Mouse (Mus musculus) stomach, postnatal 0 days (tissue): Measurements from ENCODE around the gene Krt15. TPM values are rescaled to one million over a fixed set of nuclear protein-coding genes. Genes with fewer than 3 reads are reported as not detected.

Source experiments
- ATAC-seq: fragments of 200-750 bp; cut with Nextera tagmentation; 2 replicates; pipeline ENCODE4 v1.8.0; 2017; ENCODE audit not compliant: low FRiP score, low TSS enrichment
- DNase-seq: peaks from one replicate; pipeline ENCODE4 v3.0.0-alpha.2; 2016; ENCODE audit warnings: low spot score
- H3K27ac ChIP-seq: fragments of 300-500 bp; sonication (generic); replicated peaks from 2 replicates; pipeline ENCODE4 v1.5.1; 2014; ENCODE audit warnings: mild to moderate bottlenecking, control low read depth
- H3K27me3 ChIP-seq: fragments of 300-500 bp; sonication (generic); 2 replicates; pipeline ENCODE4 v1.6.1; 2014; ENCODE audit warnings: low read length; ENCODE audit not compliant: control insufficient read depth, insufficient read depth
- H3K36me3 ChIP-seq: fragments of 300-500 bp; sonication (generic); 2 replicates; pipeline ENCODE4 v1.6.1; 2014; ENCODE audit warnings: low read length, mixed read lengths; ENCODE audit not compliant: control insufficient read depth, insufficient read depth
- H3K4me1 ChIP-seq: fragments of 300-500 bp; sonication (generic); replicated peaks from 2 replicates; pipeline ENCODE4 v1.6.1; 2014; ENCODE audit warnings: antibody characterized with exemption; ENCODE audit not compliant: control insufficient read depth, insufficient read depth
- H3K4me2 ChIP-seq: fragments of 300-500 bp; sonication (generic); replicated peaks from 2 replicates; pipeline ENCODE4 v1.6.1; 2014; ENCODE audit warnings: low read depth, mild to moderate bottlenecking, control low read depth, moderate library complexity
- H3K4me3 ChIP-seq: fragments of 300-500 bp; sonication (generic); 2 replicates; pipeline ENCODE4 v1.5.1; 2014; ENCODE audit warnings: low read depth, low read length, control low read depth
- H3K9ac ChIP-seq: fragments of 300-500 bp; sonication (generic); 2 replicates; pipeline ENCODE4 v1.6.1; 2014; ENCODE audit warnings: mild to moderate bottlenecking, low read length, control low read depth, mixed read lengths
- H3K9me3 ChIP-seq: fragments of 300-500 bp; sonication (generic); 2 replicates; pipeline ENCODE4 v1.6.1; 2016; ENCODE audit warnings: low read length; ENCODE audit not compliant: control insufficient read depth
- CTCF ChIP-seq: IDR thresholded peaks from 2 replicates; pipeline ENCODE4 v1.5.1; 2016; ENCODE audit warnings: antibody characterized with exemption, low read depth, mild to moderate bottlenecking, moderate library complexity
- EP300 ChIP-seq: optimal IDR thresholded peaks from 2 replicates; pipeline ENCODE3; 2016; ENCODE audit warnings: antibody characterized with exemption
- WGBS: fragments of 180-500 bp; shearing (Covaris S2); extraction: QIAGEN DNeasy Blood & Tissue Kit; methylation state at CpG from one replicate; pipeline ENCODE4 v1.1.7; 2014; 5-methylcytosine and 5-hydroxymethylcytosine counted together
- polyA plus RNA-seq: library from polyadenylated mRNA; unstranded; fragments of >200 nt; fragmentation: Nextera tagmentation; extraction: Ambion mirVana; gene quantifications from 2 replicates; pipeline ENCODE4 v1.2.1, GENCODE M21; 2015

The Krt15 gene
- 758 and 921 TPM in 2 replicates for polyA plus RNA-seq

DNA sequence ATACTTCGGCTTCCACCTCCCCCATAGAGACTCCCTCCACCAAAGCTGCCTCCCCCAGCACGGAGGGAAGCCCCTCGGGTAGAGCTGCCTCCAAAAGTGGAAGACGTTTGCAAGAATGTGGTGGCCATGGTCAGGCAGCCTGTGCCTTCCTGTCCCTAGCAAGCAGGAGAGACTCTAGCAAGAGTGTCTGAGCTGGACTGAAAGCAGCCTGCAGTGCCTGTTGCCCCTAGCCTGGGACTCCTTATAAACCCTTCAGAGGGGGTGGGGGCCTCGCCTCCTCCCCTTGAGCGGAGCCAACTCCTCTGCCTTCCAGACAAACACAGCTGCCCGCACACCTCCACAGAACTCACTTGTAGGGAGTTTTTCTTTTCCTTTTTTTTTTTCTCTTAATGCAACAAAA, at the start of gene Krt15:
Gene Krt15 (minus strand): TSS at position 198 of the 400 bp plus-strand sequence.
- TF ChIP-seq CTCF (no peak), EP300 (no peak)
- Histone ChIP-seq H3K27me3 (no peaks in the 10 kb centered on the region), H3K9me3 (no peaks in the 10 kb centered on the region), H3K4me3 (peak within 1 kb of the TSS; percentile 28), H3K36me3 (no peaks in the 10 kb centered on the region), H3K9ac (peak within 1 kb of the TSS; percentile 43), H3K4me2 (peak within 1 kb of the TSS; percentile 20), H3K27ac (peak within 1 kb of the TSS; percentile 53), H3K4me1 (0 out of 2 replicates have a peak, but pooled peaks cover 3% of the 10 kb centered on the region)
- WGBS: 49% methylated on average over 7 of the region's 7 CpGs
- DNase-seq (peak; percentile 30), ATAC-seq (no peak)

DNA sequence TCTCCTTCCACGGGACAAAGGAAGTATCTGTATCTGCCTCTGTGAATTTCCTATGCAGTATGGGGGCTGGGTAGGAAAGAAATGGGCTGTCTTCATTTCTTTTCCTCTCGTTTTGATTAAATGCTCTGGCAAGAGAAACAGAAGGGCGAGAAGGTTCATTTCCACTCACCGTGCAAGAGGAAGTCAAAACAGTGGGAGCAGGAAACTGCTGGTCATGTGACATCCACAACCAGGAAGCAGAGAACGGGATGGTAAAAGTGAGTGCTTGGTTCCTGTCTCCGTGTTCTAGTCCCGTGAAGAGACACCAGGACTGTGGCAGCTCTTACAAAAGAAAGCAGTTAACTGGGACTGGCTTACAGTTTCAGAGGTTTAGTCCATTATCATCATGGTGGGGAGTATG, 46.0 kb upstream of the Krt15 start:
- no peak overlapping the region for H3K4me2 ChIP-seq
- H3K27ac ChIP-seq: no peak overlapping the region
- H3K36me3 ChIP-seq: no peaks in the 10 kb centered on the region
- TF ChIP-seq CTCF: no peak
- TF ChIP-seq EP300: no peak
- no peak for ATAC-seq
- WGBS: 69% methylated on average over 7 of the region's 7 CpGs
- H3K4me1 ChIP-seq: no peaks in the 10 kb centered on the region
- H3K4me3 ChIP-seq: no peak overlapping the region
- no peak for DNase-seq
- no peaks in the 10 kb centered on the region for H3K27me3 ChIP-seq
- no peak overlapping the region for H3K9ac ChIP-seq
- no peaks in the 10 kb centered on the region for H3K9me3 ChIP-seq

DNA sequence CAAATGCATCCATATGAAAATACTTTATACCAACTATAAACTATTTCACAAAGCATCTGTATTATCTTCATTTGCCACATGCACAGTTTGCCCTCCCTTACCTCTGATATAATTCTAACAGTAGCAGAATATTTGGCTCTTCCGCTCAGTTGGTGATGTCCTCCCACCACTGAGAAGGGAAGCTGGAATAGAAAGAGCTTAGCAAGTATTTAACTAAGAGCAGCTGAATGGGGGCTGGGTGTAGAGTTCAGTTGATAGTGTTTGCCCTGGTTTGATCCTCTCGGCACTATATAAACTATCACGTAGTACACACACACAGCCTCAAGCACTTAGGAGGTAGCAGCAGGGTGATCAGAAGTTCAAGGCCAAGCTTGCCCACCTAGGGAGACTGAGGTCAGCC, 43.5 kb upstream of the Krt15 start:
- TF ChIP-seq CTCF (no peak), EP300 (no peak)
- H3K36me3 ChIP-seq: no peaks in the 10 kb centered on the region
- H3K27ac ChIP-seq: no peak overlapping the region
- no peak for ATAC-seq
- no peak for DNase-seq
- H3K4me1 ChIP-seq: no peaks in the 10 kb centered on the region
- WGBS: 26% methylated on average over 3 of the region's 3 CpGs
- H3K27me3 ChIP-seq: no peaks in the 10 kb centered on the region
- no peaks in the 10 kb centered on the region for H3K9me3 ChIP-seq
- H3K4me2 ChIP-seq: no peak overlapping the region
- H3K9ac ChIP-seq: no peak overlapping the region
- H3K4me3 ChIP-seq: no peak overlapping the region

DNA sequence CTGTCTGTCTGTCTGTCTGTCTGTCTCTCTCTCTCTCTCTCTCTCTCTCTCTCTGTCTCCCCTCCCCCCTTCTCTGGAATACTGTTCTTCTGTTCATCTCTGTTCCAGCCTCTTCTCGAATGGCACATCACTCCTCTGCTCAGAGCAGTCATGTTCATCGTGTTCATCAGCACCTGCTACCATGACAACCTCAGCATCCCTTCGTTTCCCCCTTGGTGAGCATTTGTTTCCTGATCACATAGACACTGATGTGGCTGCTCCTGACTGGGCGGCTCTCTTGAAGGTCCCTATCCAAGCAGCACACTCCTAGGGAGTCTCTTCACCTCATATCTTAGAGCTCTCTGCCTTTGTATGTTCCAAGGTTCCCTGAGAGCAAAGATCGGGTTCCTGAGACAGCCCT, 42.6 kb upstream of the Krt15 start:
- Histone ChIP-seq H3K36me3 (no peaks in the 10 kb centered on the region), H3K27ac (no peak overlapping the region), H3K27me3 (no peaks in the 10 kb centered on the region), H3K4me1 (no peaks in the 10 kb centered on the region), H3K9me3 (no peaks in the 10 kb centered on the region), H3K9ac (no peak overlapping the region), H3K4me3 (no peak overlapping the region), H3K4me2 (no peak overlapping the region)
- DNase-seq (no peak), ATAC-seq (no peak)
- TF ChIP-seq EP300 (no peak), CTCF (no peak)
- 72% methylated on average over 5 of the region's 5 CpGs for WGBS

DNA sequence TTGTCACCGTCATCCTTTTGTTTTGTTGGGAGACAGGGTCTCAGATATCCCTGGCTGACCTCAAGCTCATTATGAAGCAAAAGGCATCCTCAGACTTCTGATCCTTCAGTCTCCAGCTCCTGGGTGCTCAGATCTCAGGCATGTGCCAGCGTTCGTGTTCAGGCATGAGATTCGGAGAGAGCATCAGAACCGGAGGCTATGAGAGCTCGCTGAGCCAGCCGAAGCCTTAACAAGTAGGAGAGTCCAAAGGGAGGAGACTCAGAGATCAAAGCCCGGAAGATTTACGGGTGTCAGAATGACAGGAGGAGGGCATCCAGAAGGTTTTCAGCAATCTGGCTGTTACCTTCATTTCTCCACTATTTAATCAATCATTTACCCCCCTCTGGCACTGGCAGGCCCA, 41.1 kb upstream of the Krt15 start:
- H3K36me3 ChIP-seq: no peaks in the 10 kb centered on the region
- TF ChIP-seq EP300 (no peak), CTCF (no peak)
- H3K4me1 ChIP-seq: no peaks in the 10 kb centered on the region
- 53% methylated on average over 9 of the region's 9 CpGs for WGBS
- no peak overlapping the region for H3K9ac ChIP-seq
- no peaks in the 10 kb centered on the region for H3K9me3 ChIP-seq
- DNase-seq (no peak), ATAC-seq (no peak)
- H3K4me3 ChIP-seq: no peak overlapping the region
- H3K27ac ChIP-seq: no peak overlapping the region
- no peak overlapping the region for H3K4me2 ChIP-seq
- no peaks in the 10 kb centered on the region for H3K27me3 ChIP-seq

DNA sequence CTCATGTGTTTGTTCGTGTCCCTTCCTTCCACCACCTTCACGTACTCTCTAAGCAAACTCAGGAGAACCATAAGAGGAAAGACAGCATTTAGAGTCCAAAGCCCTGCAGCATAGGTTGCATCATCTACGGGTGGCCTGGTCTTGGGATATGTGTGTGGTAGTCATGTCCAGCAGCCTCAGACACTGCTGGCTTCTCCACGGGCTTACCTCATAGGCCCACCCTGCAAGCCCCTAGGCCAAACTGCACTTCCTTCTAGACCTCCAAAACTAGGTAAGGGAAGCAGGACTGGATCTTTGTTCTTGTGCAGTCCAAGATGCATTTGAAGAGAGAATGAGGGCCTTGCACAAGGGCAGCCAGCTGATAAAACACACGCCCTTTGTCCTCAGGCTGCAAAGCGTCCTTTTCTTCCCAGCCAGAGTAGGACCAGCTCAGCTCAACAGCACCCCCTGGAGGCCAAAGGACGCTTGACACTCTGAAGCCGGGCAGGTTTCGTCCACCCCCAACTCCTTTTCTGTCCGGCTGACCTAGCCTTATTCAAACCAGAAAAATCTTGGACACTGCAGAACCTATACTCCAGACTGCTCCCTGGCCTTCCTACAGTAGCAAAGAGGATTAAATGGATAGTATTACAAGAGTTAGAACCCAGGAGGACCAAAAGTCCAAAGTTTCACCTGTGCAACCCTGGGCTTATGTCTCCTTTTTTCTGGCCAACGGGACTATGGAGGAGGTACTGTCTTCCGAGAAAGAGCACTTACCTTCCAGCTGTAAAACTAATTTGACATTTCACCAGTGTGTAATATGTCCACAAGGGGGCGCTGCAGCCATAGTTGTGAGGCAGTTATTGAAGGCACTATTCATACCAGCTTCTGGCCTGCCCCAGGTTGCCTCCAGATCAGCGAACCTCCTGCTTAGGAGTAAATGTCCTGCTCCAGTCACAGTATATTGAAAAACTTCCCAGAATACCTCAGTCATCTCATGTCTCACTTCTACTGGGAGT, 33.3 kb upstream of the Krt15 start:
- no peaks in the 10 kb centered on the region for H3K9me3 ChIP-seq
- no peaks in the 10 kb centered on the region for H3K27me3 ChIP-seq
- H3K4me2 ChIP-seq: peak overlapping the region; percentile 40
- no peak overlapping the region for H3K9ac ChIP-seq
- TF ChIP-seq EP300: no peak
- peak; percentile 83 for TF ChIP-seq CTCF
- ATAC-seq (peak; percentile 51), DNase-seq (peak; percentile 92)
- no peaks in the 10 kb centered on the region for H3K36me3 ChIP-seq
- H3K27ac ChIP-seq: peak overlapping the region; percentile 88
- no peaks in the 10 kb centered on the region for H3K4me1 ChIP-seq
- no peak overlapping the region for H3K4me3 ChIP-seq
- WGBS: 25% methylated on average over 14 of the region's 14 CpGs
